Comparison of ENCODE assay signal across 8 mouse cellular contexts in genomic region chr9:56994286-56995197, GRCm38 (mm10). TPM values are rescaled to one million over a fixed set of nuclear protein-coding genes. Genes with fewer than 3 reads are reported as not detected.
DNase-seq lines count a peak whose midpoint lies in the region; ATAC-seq and TF ChIP-seq lines count a peak whose summit lies in the region.

Gene Ptpn9 (plus strand): TSS chr9:56994923.

- H3K36me3 ChIP-seq in embryonic facial prominence, embryonic 12.5 days = no peaks in the 10 kb centered on the region
- H3K36me3 ChIP-seq in limb, embryonic 10.5 days = peaks cover 3% of the 10 kb centered on the region
- no peaks in the 10 kb centered on the region for H3K36me3 ChIP-seq in midbrain, embryonic 12.5 days
- H3K36me3 ChIP-seq in small intestine, adult 2 months (ENCODE audit: control insufficient read depth, insufficient read depth, low read length) = no peaks in the 10 kb centered on the region

- ATAC-seq in embryonic facial prominence, embryonic 12.5 days (ENCODE audit: insufficient number of reproducible peaks, insufficient read depth, low FRiP score, low TSS enrichment) = peak; percentile 93
- peak; percentile 93 for ATAC-seq in midbrain, embryonic 12.5 days (ENCODE audit: low FRiP score, low read depth)

- no peak for TF ChIP-seq POLR2A in small intestine, adult 2 months (IDR thresholded peaks at IDR 0.05; ENCODE audit: low read depth, low read length)

- H3K4me3 ChIP-seq in embryonic facial prominence, embryonic 12.5 days = peak within 1 kb of the TSS; percentile 69
- peak within 1 kb of the TSS; percentile 98 for H3K4me3 ChIP-seq in limb, embryonic 10.5 days
- peak within 1 kb of the TSS; percentile 95 for H3K4me3 ChIP-seq in midbrain, embryonic 12.5 days
- H3K4me3 ChIP-seq in small intestine, adult 2 months (ENCODE audit: low read depth, low read length) = peak within 1 kb of the TSS; percentile 95

- no peaks in the 10 kb centered on the region for H3K9me3 ChIP-seq in embryonic facial prominence, embryonic 12.5 days
- no peaks in the 10 kb centered on the region for H3K9me3 ChIP-seq in limb, embryonic 10.5 days (replicated peaks)
- no peaks in the 10 kb centered on the region for H3K9me3 ChIP-seq in midbrain, embryonic 12.5 days

- peak; percentile 91 for DNase-seq in 3134 (ENCODE audit: extremely low read depth, insufficient read length, low spot score)
- DNase-seq in adrenal gland, postnatal 36 days = peak; percentile 95 to 98
- peak; percentile 99 for DNase-seq in heart, adult 11 months
- peak; percentile 78 for DNase-seq in kidney, adult 11 months
- DNase-seq in limb, embryonic 10.5 days (ENCODE audit: low spot score) = peak; percentile 93

- H3K27ac ChIP-seq in embryonic facial prominence, embryonic 12.5 days = peak within 1 kb of the TSS; percentile 98
- peak within 1 kb of the TSS; percentile 99 for H3K27ac ChIP-seq in limb, embryonic 10.5 days
- peak within 1 kb of the TSS; percentile 96 for H3K27ac ChIP-seq in midbrain, embryonic 12.5 days (replicated peaks)
- peak within 1 kb of the TSS; percentile 82 for H3K27ac ChIP-seq in small intestine, adult 2 months (ENCODE audit: insufficient read depth, low read depth, low read length)

- peak within 1 kb of the TSS; percentile 92 for H3K9ac ChIP-seq in embryonic facial prominence, embryonic 12.5 days
- H3K9ac ChIP-seq in midbrain, embryonic 12.5 days (replicated peaks) = peak within 1 kb of the TSS; percentile 97

- H3K4me1 ChIP-seq in embryonic facial prominence, embryonic 12.5 days = peaks cover 6% of the 10 kb centered on the region; the same call in 1 of the 2 replicates
- peaks cover 19% of the 10 kb centered on the region for H3K4me1 ChIP-seq in limb, embryonic 10.5 days
- peaks cover 17% of the 10 kb centered on the region for H3K4me1 ChIP-seq in midbrain, embryonic 12.5 days
- no peaks in the 10 kb centered on the region; the same call in 1 of the 2 replicates for H3K4me1 ChIP-seq in small intestine, adult 2 months (ENCODE audit: control insufficient read depth, insufficient read depth, insufficient read length, low read length)

- H3K4me2 ChIP-seq in embryonic facial prominence, embryonic 12.5 days (replicated peaks) = peak within 1 kb of the TSS; percentile 73
- H3K4me2 ChIP-seq in midbrain, embryonic 12.5 days (replicated peaks) = peak within 1 kb of the TSS; percentile 75

- TF ChIP-seq CTCF in small intestine, adult 2 months (IDR thresholded peaks at IDR 0.05; ENCODE audit: extremely low read depth, insufficient read length, insufficient replicate concordance, low read depth, low read length) = peak; percentile 54; the same call in 1 of the 2 replicates

- WGBS in embryonic facial prominence, embryonic 12.5 days = 2% methylated on average over 62 of the region's 62 CpGs
- WGBS in limb, embryonic 10.5 days = 2% methylated on average over 62 of the region's 62 CpGs
- WGBS in midbrain, embryonic 12.5 days = 2% methylated on average over 57 of the region's 62 CpGs
- 3% methylated on average over 62 of the region's 62 CpGs for WGBS in small intestine, adult 2 months

- no peaks in the 10 kb centered on the region for H3K27me3 ChIP-seq in embryonic facial prominence, embryonic 12.5 days
- H3K27me3 ChIP-seq in limb, embryonic 10.5 days (ENCODE audit: low read depth, poor library complexity, severe bottlenecking) = no peaks in the 10 kb centered on the region
- H3K27me3 ChIP-seq in midbrain, embryonic 12.5 days = no peaks in the 10 kb centered on the region
- no peaks in the 10 kb centered on the region for H3K27me3 ChIP-seq in small intestine, adult 2 months (ENCODE audit: control insufficient read depth, insufficient read depth, low read length)

RNA-seq across cellular contexts. Expression of gene Ptpn9, which starts in this region (rescaled TPM):
- total RNA-seq in adrenal gland, postnatal 36 days (2021) = 10 to 100 TPM; 47.7 to 53.8 TPM
- polyA plus RNA-seq in embryonic facial prominence, embryonic 12.5 days (2016; fragmentation: Nextera tagmentation; extraction: Ambion mirVana) = 42.5 and 43.4 TPM in 2 replicates
- polyA plus RNA-seq in limb, embryonic 10.5 days (2016; fragmentation: Nextera tagmentation; extraction: Ambion mirVana) = 24.6 and 27.6 TPM in 2 replicates
- polyA plus RNA-seq in midbrain, embryonic 12.5 days (2016; fragmentation: Nextera tagmentation; extraction: Ambion mirVana) = 31.0 and 32.5 TPM in 2 replicates
- polyA plus RNA-seq in small intestine, adult 2 months (2012; rRNA removed) = 12.6 and 24.5 TPM in 2 replicates

Comparison
In these comparisons a context has a peak if more than half of its experiments do, and no peak if none do; other contexts are left out.
1. Peak in every context shown above with its lines: DNase-seq, ATAC-seq, H3K4me3 ChIP-seq and H3K27ac ChIP-seq.